Mouse (Mus musculus) adrenal gland, adult 8-10 months (tissue): Measurements from ENCODE around the gene Kcnma1. TPM values are rescaled to one million over a fixed set of nuclear protein-coding genes. Genes with fewer than 3 reads are reported as not detected.
A peak's percentile ranks its signal among the peaks of the same experiment; 100 is the strongest.

Experiments used
- DNase-seq: peaks from one replicate; pipeline ENCODE4 v3.0.0; 2022
- total RNA-seq, 4 experiments: library from RNA; stranded (reverse); gene quantifications; 2 replicates each; pipeline ENCODE4 v1.2.4; 2022

The Kcnma1 gene
- total RNA-seq = 100 to 1,000 TPM in 2 of 4 experiments, 10 to 100 TPM in 2; 66.1 to 162 (median 106) TPM

DNA sequence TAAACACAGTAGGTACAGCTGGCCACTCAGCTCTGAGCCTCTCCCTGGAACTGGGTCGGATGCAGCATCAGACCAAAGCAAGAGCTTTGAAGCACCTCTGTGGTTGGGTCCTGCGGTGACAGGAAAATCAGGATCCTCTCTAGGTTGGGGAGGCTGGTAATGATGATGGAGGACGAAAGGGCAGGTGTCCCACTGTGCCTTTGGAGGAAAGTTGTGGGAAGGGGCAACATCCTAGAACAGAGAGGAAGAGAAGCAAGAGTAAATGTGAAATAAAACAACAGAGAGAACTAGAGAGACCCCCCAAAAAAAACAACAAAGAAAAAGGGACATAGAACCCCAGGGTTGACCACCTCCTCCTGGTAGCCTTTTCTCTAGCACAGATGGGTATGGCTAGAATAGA lies at the start of gene Kcnma1:
Kcnma1 (minus strand) TSS at position 101 of the 400 bp plus-strand sequence.
- DNase-seq = no peak

- peak; percentile 22 for DNase-seq
These were observed 45.5 kb upstream of the Kcnma1 start for GRCm38 (mm10) chr14:24059747-24060146.

- DNase-seq = no peak
These were observed 45.0 kb upstream of the Kcnma1 start for GRCm38 (mm10) chr14:24059287-24059686.

- no peak for DNase-seq
These were observed 37.5 kb upstream of the Kcnma1 start for GRCm38 (mm10) chr14:24051821-24052220.

DNA sequence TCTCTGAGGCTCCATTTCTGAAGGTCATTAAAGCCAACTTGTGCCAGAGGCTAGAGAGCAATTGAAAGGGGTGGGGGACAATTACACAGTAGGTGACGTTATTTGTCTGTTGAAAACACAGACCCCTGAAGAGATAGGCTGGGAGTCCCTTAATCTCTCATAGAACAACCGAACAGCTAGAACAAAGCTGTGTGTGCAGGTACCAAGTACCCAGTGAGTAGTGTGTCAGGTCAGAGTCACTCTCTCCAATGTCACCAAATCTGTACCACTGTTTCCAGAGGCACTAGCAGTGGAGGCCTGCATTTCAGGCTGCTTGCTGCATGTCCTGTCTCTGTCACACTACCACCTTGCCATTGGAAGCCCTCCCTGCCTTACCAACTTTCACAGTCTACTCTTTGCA lies 22.3 kb upstream of the Kcnma1 start:
- DNase-seq = no peak

- DNase-seq = peak; percentile 80
These were observed 21.9 kb upstream of the Kcnma1 start for GRCm38 (mm10) chr14:24036208-24036535.

DNA sequence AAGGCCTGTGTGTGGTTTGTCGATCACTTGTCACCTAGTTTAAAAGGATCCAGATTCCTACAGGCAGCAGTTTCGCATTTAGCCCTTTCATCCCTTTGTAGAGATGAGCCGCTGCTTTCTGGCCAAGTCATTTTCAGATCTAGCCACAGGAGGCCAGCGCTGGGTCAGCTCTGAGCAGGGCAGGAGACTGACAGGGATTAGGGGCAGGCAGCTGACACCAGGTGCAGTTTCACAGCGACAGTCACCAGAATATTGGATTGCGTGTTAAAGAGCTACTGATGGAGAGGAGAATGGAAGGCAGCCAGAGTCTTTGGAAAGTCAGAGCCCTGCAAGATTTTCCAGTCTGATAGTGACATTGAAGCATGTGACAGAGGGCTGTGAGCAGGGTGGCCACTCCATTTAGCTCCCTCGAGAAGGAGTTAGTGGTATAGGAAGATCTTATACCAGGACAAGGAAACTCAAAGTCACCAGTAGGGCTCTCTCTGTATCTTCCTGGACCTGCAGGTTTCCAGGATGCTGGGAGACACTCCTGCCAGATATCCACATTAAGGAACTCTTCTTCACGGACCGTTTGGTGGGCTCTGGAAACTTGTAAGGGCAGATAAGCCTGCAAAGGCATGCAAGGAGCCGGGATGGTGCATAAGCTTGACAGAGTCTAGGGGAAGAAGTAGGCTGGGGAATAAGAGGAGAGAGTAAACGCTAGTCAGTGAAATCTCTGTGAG lies 21.4 kb upstream of the Kcnma1 start:
- peak; percentile 12 for DNase-seq

GRCm38 (mm10) chr14:24032876-24033389 lies 18.6 kb upstream of the Kcnma1 start:
- no peak for DNase-seq

DNA sequence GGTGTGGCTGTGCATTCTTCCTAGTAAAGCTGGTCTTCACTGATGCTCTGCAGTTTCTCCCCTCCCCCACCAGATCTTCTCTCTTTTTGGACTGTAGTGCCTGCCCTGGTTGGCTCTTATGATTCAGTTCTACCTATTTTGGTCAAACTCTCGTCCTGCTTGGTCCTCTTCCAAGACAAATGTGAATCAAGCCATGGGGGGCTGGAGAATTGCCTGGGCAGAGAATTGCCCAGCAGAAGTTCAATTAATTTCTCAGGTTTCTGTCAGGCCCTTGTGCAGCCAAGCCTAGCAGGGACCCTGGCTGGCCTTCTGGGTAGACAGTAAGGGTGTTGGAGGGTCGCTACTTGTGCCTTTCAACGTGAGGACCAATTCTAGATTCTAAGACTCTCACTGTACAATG lies 17.9 kb upstream of the Kcnma1 start:
- no peak for DNase-seq

- DNase-seq = no peak
These were observed 6.4 kb upstream of the Kcnma1 start for GRCm38 (mm10) chr14:24020718-24021117.

- DNase-seq = no peak
These were observed 4.3 kb downstream of the Kcnma1 start for GRCm38 (mm10) chr14:24009978-24010377.

DNA sequence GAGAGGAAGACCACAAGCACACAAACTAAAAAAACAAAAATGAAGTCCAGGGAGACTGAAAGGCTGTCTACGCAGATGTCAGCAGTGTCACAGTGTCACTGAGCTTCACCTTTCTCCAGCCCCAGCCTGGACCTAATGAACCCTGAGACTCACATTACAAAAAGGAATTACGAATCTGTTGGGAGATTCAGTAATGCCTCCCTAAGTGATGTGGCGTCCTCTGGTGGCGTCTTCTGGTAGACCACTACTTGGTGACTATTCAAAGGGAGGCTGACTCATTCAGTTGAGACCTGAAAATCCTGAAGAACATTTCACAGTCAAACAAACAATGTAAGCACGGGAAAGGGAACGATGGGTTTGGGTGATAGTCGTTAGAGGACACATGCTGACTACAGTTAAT lies 6.0 kb downstream of the Kcnma1 start:
- DNase-seq = peak; percentile 77

GRCm38 (mm10) chr14:24006276-24006675 lies 8.0 kb downstream of the Kcnma1 start:
- DNase-seq = no peak

- DNase-seq = peak; percentile 35
These were observed 9.6 kb downstream of the Kcnma1 start for GRCm38 (mm10) chr14:24004471-24005271.

- peak; percentile 42 for DNase-seq
These were observed 10.6 kb downstream of the Kcnma1 start for GRCm38 (mm10) chr14:24003450-24004381.

DNA sequence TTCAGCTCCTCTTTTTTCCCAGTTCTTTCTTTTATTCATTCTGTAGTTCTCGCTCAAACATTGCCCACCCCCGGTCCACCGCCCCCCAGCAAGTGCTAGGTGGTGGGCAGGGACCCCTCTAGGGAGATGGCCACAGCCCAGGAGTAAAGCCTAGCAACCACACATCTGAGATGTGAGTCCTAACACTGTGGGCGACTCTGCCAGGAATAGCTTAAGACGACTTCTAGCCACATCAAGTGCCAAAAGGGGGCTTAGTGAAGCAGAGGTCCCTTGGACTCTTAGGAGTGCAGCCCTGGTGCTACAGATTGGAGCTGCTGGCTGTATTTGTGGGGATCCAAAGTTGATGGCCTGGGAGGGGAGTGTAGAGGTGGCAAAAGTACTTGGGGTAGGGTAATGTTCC lies 11.6 kb downstream of the Kcnma1 start:
- DNase-seq = no peak

- DNase-seq = no peak
These were observed 16.4 kb downstream of the Kcnma1 start for GRCm38 (mm10) chr14:23997912-23998311.

DNA sequence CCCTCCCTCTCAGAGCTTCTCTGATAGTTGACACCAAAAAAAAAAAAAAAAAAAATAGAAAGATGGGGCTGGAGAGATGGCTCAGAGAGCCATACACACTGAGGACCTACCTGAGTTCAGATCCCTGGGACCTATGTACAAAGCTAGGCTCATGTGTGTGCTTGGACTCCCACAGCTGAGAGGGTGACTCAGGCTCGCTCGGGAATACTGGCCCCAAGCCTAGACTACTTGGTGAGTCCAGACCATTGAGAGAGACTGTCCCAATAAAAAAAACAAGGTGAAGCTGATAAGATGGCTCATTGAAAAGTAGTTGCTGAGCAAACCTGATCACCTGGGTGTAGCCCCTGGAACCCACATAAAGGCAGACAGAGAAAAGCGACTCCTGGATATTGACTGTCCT lies 18.5 kb downstream of the Kcnma1 start:
- DNase-seq = no peak

GRCm38 (mm10) chr14:23990871-23991270 lies 23.4 kb downstream of the Kcnma1 start:
- DNase-seq = no peak

DNA sequence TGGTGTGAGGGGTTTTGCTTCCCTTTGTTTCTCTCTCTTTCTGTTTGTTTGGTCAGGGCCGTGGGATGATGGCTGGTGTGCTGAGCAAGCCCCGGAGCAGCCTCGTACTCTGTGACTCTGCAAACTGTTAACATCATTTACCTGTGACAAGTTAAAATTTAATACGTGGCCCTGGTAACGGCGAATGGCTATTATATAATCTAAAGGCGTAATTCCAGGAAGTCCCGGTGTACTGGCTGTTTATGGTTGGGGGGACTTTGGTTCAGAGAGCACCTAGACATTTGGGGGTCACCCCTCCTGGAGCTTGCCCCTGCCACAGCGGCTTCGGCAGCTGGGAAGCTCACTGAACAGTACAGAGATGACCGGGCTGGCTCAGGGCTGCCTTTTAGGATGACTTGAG lies 24.6 kb downstream of the Kcnma1 start:
- DNase-seq = no peak

GRCm38 (mm10) chr14:23982205-23982604 lies 32.1 kb downstream of the Kcnma1 start:
- no peak for DNase-seq

GRCm38 (mm10) chr14:23974685-23975084 lies 39.6 kb downstream of the Kcnma1 start:
- no peak for DNase-seq

DNA sequence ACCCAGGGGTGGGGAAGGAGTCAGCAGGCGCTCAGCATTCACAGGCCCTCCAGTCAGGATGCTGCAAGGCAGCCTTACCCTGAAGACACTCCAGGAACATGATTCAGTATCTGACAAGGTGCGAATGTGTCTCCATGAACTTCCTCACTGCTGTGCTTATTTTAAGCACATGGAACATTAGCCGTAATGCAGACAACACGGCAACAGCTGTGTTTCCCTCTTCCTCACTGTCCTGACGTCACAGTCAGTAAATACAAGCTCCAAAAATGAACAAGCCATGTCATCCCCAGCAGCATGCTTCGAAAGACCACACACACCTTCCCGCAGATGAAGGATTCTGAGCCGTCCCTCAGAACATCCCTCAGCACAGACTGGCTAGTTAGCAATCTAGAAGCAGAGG lies 47.8 kb downstream of the Kcnma1 start:
- no peak for DNase-seq
